Mouse (Mus musculus) liver, postnatal 0 days (tissue): Measurements from ENCODE around the gene Gm20890.
"Not testable (repeated sequence)": the region's sequence is repeated elsewhere in the genome, so short reads cannot be mapped to it uniquely, and the experiment has no call there.

Experiments used
- CTCF ChIP-seq: sonication (generic); IDR thresholded peaks from 2 replicates; pipeline ENCODE4 v1.5.1; 2016; ENCODE audit warnings: antibody characterized with exemption, low read depth
- EP300 ChIP-seq: IDR thresholded peaks from 2 replicates; pipeline ENCODE4 v1.6.1; 2016; ENCODE audit warnings: antibody characterized with exemption, low read depth, mild to moderate bottlenecking

DNA sequence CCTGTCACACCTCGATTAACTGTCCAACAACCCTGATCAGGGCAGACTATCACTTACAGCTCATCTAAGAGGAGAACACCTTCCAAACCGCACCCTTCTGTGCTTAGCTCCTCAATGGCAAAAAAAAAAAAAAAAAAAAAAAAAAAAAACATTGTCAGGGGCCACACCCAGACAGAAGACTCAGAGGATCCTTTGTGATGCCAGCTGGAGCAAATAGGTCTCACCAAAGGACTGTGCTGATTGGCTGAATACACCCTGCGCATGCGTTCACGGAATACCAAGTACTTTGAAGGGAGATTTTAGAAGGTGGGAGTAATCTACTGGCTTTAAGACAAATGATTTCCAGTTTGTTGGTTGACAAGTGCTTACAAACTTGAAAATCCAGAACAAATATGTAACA, at the start of gene Gm20890:
- TF ChIP-seq CTCF, EP300: not testable (repeated sequence)
